Mouse (Mus musculus) testis, postnatal 10 days (tissue): ENCODE data around the gene Cdc37.

ENCODE experiments used
- DNase-seq: peaks from one replicate; pipeline ENCODE4 v3.0.0; 2021; ENCODE audit warnings: low spot score

Gene Cdc37

GRCm38 (mm10) chr9:21135941-21136381, 13.8 kb downstream of the Cdc37 start:
- DNase-seq, result no peak

GRCm38 (mm10) chr9:21135329-21135890, 14.4 kb downstream of the Cdc37 start:
- no peak for DNase-seq

GRCm38 (mm10) chr9:21134595-21135328, 15.0 kb downstream of the Cdc37 start:
- no peak for DNase-seq

- no peak for DNase-seq
These were observed 16.6 kb downstream of the Cdc37 start for GRCm38 (mm10) chr9:21133064-21133707.

GRCm38 (mm10) chr9:21132102-21132775, 17.5 kb downstream of the Cdc37 start:
- DNase-seq, result no peak

GRCm38 (mm10) chr9:21131059-21131956, 18.5 kb downstream of the Cdc37 start, which contains the start of gene Tyk2:
Tyk2 (minus strand) TSS chr9:21131243.
- peak; percentile 89 for DNase-seq

- DNase-seq, result no peak
These were observed 23.5 kb downstream of the Cdc37 start for GRCm38 (mm10) chr9:21126259-21126627.

- no peak for DNase-seq
These were observed 24.1 kb downstream of the Cdc37 start for GRCm38 (mm10) chr9:21125502-21126258.

GRCm38 (mm10) chr9:21124837-21125236, 24.9 kb downstream of the Cdc37 start:
- DNase-seq, result no peak

GRCm38 (mm10) chr9:21121483-21121882, 28.3 kb downstream of the Cdc37 start:
- no peak for DNase-seq

- DNase-seq, result no peak
These were observed 32.7 kb downstream of the Cdc37 start for GRCm38 (mm10) chr9:21117073-21117472.

- DNase-seq, result no peak
These were observed 34.7 kb downstream of the Cdc37 start for GRCm38 (mm10) chr9:21115105-21115504.

GRCm38 (mm10) chr9:21114190-21114589, 35.6 kb downstream of the Cdc37 start:
- DNase-seq, result no peak

- no peak for DNase-seq
These were observed 36.0 kb downstream of the Cdc37 start for GRCm38 (mm10) chr9:21113751-21114150.

- DNase-seq, result peak; percentile 61
These were observed 42.1 kb downstream of the Cdc37 start for GRCm38 (mm10) chr9:21107607-21108237.

GRCm38 (mm10) chr9:21105760-21106564, 43.8 kb downstream of the Cdc37 start:
- DNase-seq, result no peak

- DNase-seq, result no peak
These were observed 45.0 kb downstream of the Cdc37 start for GRCm38 (mm10) chr9:21104814-21105213.

- DNase-seq, result no peak
These were observed 47.7 kb downstream of the Cdc37 start for GRCm38 (mm10) chr9:21102076-21102475.

- DNase-seq, result no peak
These were observed 49.2 kb downstream of the Cdc37 start for GRCm38 (mm10) chr9:21100447-21101161.
